Mouse (Mus musculus): Measurements from ENCODE around the gene Zfp454. TPM values are rescaled to one million over a fixed set of nuclear protein-coding genes. Genes with fewer than 3 reads are reported as not detected.

Gene Zfp454
- total and polyA plus RNA-seq, 3 experiments: not detected

- Histone ChIP-seq H3K9me3 (replicated peaks; ENCODE audit: insufficient read depth, low read length) (no peaks in the 10 kb centered on the region), H3K27me3 (ENCODE audit: control insufficient read depth in 1 of 2, insufficient read depth in 2 of 2, low read length in 2 of 2) (no peaks in the 10 kb centered on the region)
- DNase-seq (ENCODE audit: low read depth, low spot score): no peak
These were observed 3.7 kb downstream of the Zfp454 start for GRCm38 (mm10) chr11:50883756-50884155.

GRCm38 (mm10) chr11:50878641-50879040 lies 8.8 kb downstream of the Zfp454 start:
- H3K27me3 ChIP-seq (ENCODE audit: control insufficient read depth in 1 of 2, insufficient read depth in 2 of 2, low read length in 2 of 2): no peaks in the 10 kb centered on the region
- no peaks in the 10 kb centered on the region for H3K9me3 ChIP-seq (replicated peaks; ENCODE audit: insufficient read depth, low read length)
- no peak overlapping the region for H3K27ac ChIP-seq (ENCODE audit: control insufficient read depth, low read depth, low read length)
- no peak overlapping the region for H3K9ac ChIP-seq (ENCODE audit: control insufficient read depth, low read depth, low read length, poor library complexity, severe bottlenecking)
- TF ChIP-seq RAD21 (IDR thresholded peaks at IDR 0.05; ENCODE audit: low read depth, low read length) (no peak), ZC3H11A (IDR thresholded peaks at IDR 0.05; ENCODE audit: low read depth, low read length) (no peak), CHD1 (IDR thresholded peaks at IDR 0.05; ENCODE audit: low read depth, low read length) (no peak), MAX (IDR thresholded peaks at IDR 0.05; ENCODE audit: low read length) (no peak), UBTF (IDR thresholded peaks at IDR 0.05; ENCODE audit: borderline replicate concordance, insufficient read depth, low read depth, low read length) (no peak), JUND (IDR thresholded peaks at IDR 0.05; ENCODE audit: low read depth, low read length) (no peak), HCFC1 (IDR thresholded peaks at IDR 0.05; ENCODE audit: low read depth, low read length) (no peak), USF1 (IDR thresholded peaks at IDR 0.05; ENCODE audit: low read depth, low read length) (no peak), ETS1 (IDR thresholded peaks at IDR 0.05; ENCODE audit: low read depth, low read length) (no peak), KAT2A (conservative IDR thresholded peaks at IDR 0.05; ENCODE audit: low read depth, low read length) (no peak), TAL1 (IDR thresholded peaks at IDR 0.05; ENCODE audit: low read length) (no peak)
- no peak for DNase-seq (ENCODE audit: low read depth, low spot score)
- H3K36me3 ChIP-seq (ENCODE audit: control insufficient read depth in 1 of 2, insufficient read depth in 2 of 2, low read length in 2 of 2): no peaks in the 10 kb centered on the region
- H3K4me3 ChIP-seq (ENCODE audit: control insufficient read depth in 1 of 2, insufficient read depth in 1 of 2, low read depth in 2 of 2, low read length in 2 of 2): no peak overlapping the region
- no peaks in the 10 kb centered on the region for H3K79me2 ChIP-seq (ENCODE audit: control insufficient read depth, insufficient read depth, low read length, poor library complexity)
- H3K4me1 ChIP-seq (ENCODE audit: control insufficient read depth in 1 of 2, insufficient read depth in 2 of 2, low read length in 2 of 2): no peaks in the 10 kb centered on the region

More at GRCm38 (mm10) chr11:50883756-50884155, 3.7 kb downstream of the Zfp454 start:
- Histone ChIP-seq H3K36me3 (ENCODE audit: control insufficient read depth in 1 of 2, insufficient read depth in 2 of 2, low read length in 2 of 2) (no peaks in the 10 kb centered on the region), H3K9ac (ENCODE audit: control insufficient read depth, low read depth, low read length, poor library complexity, severe bottlenecking) (no peak overlapping the region), H3K4me3 (ENCODE audit: control insufficient read depth in 1 of 2, insufficient read depth in 1 of 2, low read depth in 2 of 2, low read length in 2 of 2) (no peak overlapping the region), H3K4me1 (ENCODE audit: control insufficient read depth in 1 of 2, insufficient read depth in 2 of 2, low read length in 2 of 2) (no peaks in the 10 kb centered on the region), H3K27ac (ENCODE audit: control insufficient read depth, low read depth, low read length) (no peak overlapping the region), H3K79me2 (ENCODE audit: control insufficient read depth, insufficient read depth, low read length, poor library complexity) (no peaks in the 10 kb centered on the region)
- TF ChIP-seq GATA1 (IDR thresholded peaks at IDR 0.05; ENCODE audit: low read depth, low read length): no peak
- no peak for TF ChIP-seq POLR2AphosphoS5 (IDR thresholded peaks at IDR 0.05; ENCODE audit: borderline replicate concordance, low read depth, low read length)
- no peak for TF ChIP-seq MXI1 (IDR thresholded peaks at IDR 0.05; ENCODE audit: low read depth, low read length)
- no peak for TF ChIP-seq POLR2A (IDR thresholded peaks at IDR 0.05; ENCODE audit: control insufficient read depth in 1 of 2, insufficient read depth in 1 of 2, low read depth in 1 of 2, low read length in 2 of 2, poor library complexity in 1 of 2)
- no peak for TF ChIP-seq JUND (IDR thresholded peaks at IDR 0.05; ENCODE audit: low read depth, low read length)
- TF ChIP-seq E2F4 (IDR thresholded peaks at IDR 0.05; ENCODE audit: borderline replicate concordance, low read depth, low read length): no peak
- no peak for TF ChIP-seq TAL1 (IDR thresholded peaks at IDR 0.05; ENCODE audit: low read length)
- no peak for TF ChIP-seq USF1 (IDR thresholded peaks at IDR 0.05; ENCODE audit: low read depth, low read length)
- TF ChIP-seq MAZ (IDR thresholded peaks at IDR 0.05; ENCODE audit: low read depth, low read length): no peak
- no peak for TF ChIP-seq RAD21 (IDR thresholded peaks at IDR 0.05; ENCODE audit: low read depth, low read length)
- no peak for TF ChIP-seq RCOR1 (IDR thresholded peaks at IDR 0.05; ENCODE audit: low read depth, low read length)
- no peak for TF ChIP-seq ZC3H11A (IDR thresholded peaks at IDR 0.05; ENCODE audit: low read depth, low read length)
- no peak for TF ChIP-seq KAT2A (conservative IDR thresholded peaks at IDR 0.05; ENCODE audit: low read depth, low read length)

All from MEL (cell line).